Mouse (Mus musculus) layer of hippocampus, postnatal 25 days (tissue): ENCODE results near the gene Dhrs4. TPM values are rescaled to one million over a fixed set of nuclear protein-coding genes. Genes with fewer than 3 reads are reported as not detected.

ENCODE experiments used
- DNase-seq, 2 experiments: peaks; one replicate each; pipeline ENCODE4 v3.0.0; 2022; ENCODE audit warnings: mixed read lengths in 2 of 2, low spot score in 1 of 2; ENCODE audit errors: extremely low spot score in 1 of 2
- total RNA-seq, 2 experiments: library from RNA; stranded (reverse); gene quantifications; 2 replicates each; pipeline ENCODE4 v1.2.3; 2021

The Dhrs4 gene
- total RNA-seq, 2 experiments from 2014 or later: 20.7 to 22.1 TPM

- no peak for DNase-seq
Observed at GRCm38 (mm10) chr14:55484430-55485085, 6.0 kb downstream of the Dhrs4 start.

GRCm38 (mm10) chr14:55486836-55487235, 8.3 kb downstream of the Dhrs4 start:
- no peak for DNase-seq

GRCm38 (mm10) chr14:55490361-55491201, 12.0 kb downstream of the Dhrs4 start, which contains the start of gene Carmil3:
Carmil3 (plus strand) TSS chr14:55490651.
- peak; percentile 71 to 72 for DNase-seq

GRCm38 (mm10) chr14:55491291-55491833, 12.8 kb downstream of the Dhrs4 start:
- DNase-seq: peak; percentile 42 to 58

GRCm38 (mm10) chr14:55492103-55492502, 13.5 kb downstream of the Dhrs4 start:
- no peak for DNase-seq

- no peak for DNase-seq
Observed at GRCm38 (mm10) chr14:55495509-55496240, 17.1 kb downstream of the Dhrs4 start.

- no peak for DNase-seq
Observed at GRCm38 (mm10) chr14:55496761-55497448, 18.3 kb downstream of the Dhrs4 start.

GRCm38 (mm10) chr14:55497449-55497821, 18.9 kb downstream of the Dhrs4 start:
- DNase-seq: peak; percentile 86 to 98

- DNase-seq: no peak
Observed at GRCm38 (mm10) chr14:55505612-55506011, 27.1 kb downstream of the Dhrs4 start.

GRCm38 (mm10) chr14:55507801-55508200, 29.2 kb downstream of the Dhrs4 start:
- no peak for DNase-seq

- no peak for DNase-seq
Observed at GRCm38 (mm10) chr14:55509540-55509939, 31.0 kb downstream of the Dhrs4 start.

GRCm38 (mm10) chr14:55510125-55510731, 31.7 kb downstream of the Dhrs4 start, which contains the start of gene Cpne6:
Cpne6 (plus strand) TSS chr14:55510445.
- peak in 1 of 2 experiments; percentile 46 for DNase-seq

GRCm38 (mm10) chr14:55511037-55511436, 32.5 kb downstream of the Dhrs4 start:
- peak in 1 of 2 experiments; percentile 53 for DNase-seq

GRCm38 (mm10) chr14:55513927-55514326, 35.4 kb downstream of the Dhrs4 start:
- no peak for DNase-seq

GRCm38 (mm10) chr14:55515846-55516245, 37.3 kb downstream of the Dhrs4 start:
- DNase-seq: no peak

GRCm38 (mm10) chr14:55518897-55519296, 40.3 kb downstream of the Dhrs4 start:
- DNase-seq: peak in 1 of 2 experiments; percentile 56

GRCm38 (mm10) chr14:55519604-55520003, 41.0 kb downstream of the Dhrs4 start:
- no peak for DNase-seq

GRCm38 (mm10) chr14:55520451-55521361, 42.1 kb downstream of the Dhrs4 start:
- no peak for DNase-seq
